Mouse (Mus musculus) forebrain, postnatal 0 days (tissue): ENCODE results near the gene Nos3. TPM values are rescaled to one million over a fixed set of nuclear protein-coding genes. Genes with fewer than 3 reads are reported as not detected.

Experiments used
- ATAC-seq: fragments of 200-750 bp; cut with Nextera tagmentation; 2 replicates; pipeline ENCODE4 v1.8.0; 2017; ENCODE audit warnings: mild to moderate bottlenecking, moderate library complexity
- DNase-seq: peaks from one replicate; pipeline ENCODE4 v3.0.0-alpha.2; 2015
- H3K27ac ChIP-seq: fragments of 300-500 bp; sonication (generic); 2 replicates; pipeline ENCODE4 v1.5.1; 2014; ENCODE audit warnings: low read depth, mild to moderate bottlenecking, antibody characterized with exemption, low read length, moderate library complexity, mixed read lengths
- H3K27me3 ChIP-seq: fragments of 300-500 bp; sonication (generic); 2 replicates; pipeline ENCODE4 v1.6.1; 2014; ENCODE audit warnings: mild to moderate bottlenecking, low read length, mixed read lengths; ENCODE audit not compliant: insufficient read depth
- H3K36me3 ChIP-seq: fragments of 300-500 bp; sonication (generic); 2 replicates; pipeline ENCODE4 v1.6.1; 2014; ENCODE audit warnings: mild to moderate bottlenecking, moderate library complexity; ENCODE audit not compliant: insufficient read depth
- H3K4me1 ChIP-seq: fragments of 300-500 bp; sonication (generic); 2 replicates; pipeline ENCODE4 v1.6.1; 2014; ENCODE audit warnings: antibody characterized with exemption; ENCODE audit not compliant: insufficient read depth
- H3K4me2 ChIP-seq: fragments of 300-500 bp; sonication (generic); 2 replicates; pipeline ENCODE4 v1.6.1; 2014; ENCODE audit warnings: low read depth, mild to moderate bottlenecking, moderate library complexity
- H3K4me3 ChIP-seq: fragments of 300-500 bp; sonication (generic); 2 replicates; pipeline ENCODE4 v1.5.1; 2014; ENCODE audit warnings: low read depth, low read length, mixed read lengths
- H3K9ac ChIP-seq: fragments of 300-500 bp; sonication (generic); 2 replicates; pipeline ENCODE4 v1.6.1; 2014; ENCODE audit warnings: mild to moderate bottlenecking
- H3K9me3 ChIP-seq: fragments of 300-500 bp; sonication (generic); 2 replicates; pipeline ENCODE4 v1.6.1; 2016; ENCODE audit warnings: low read length
- CTCF ChIP-seq: sonication (generic); IDR thresholded peaks from 2 replicates; pipeline ENCODE4 v1.5.1; 2016; ENCODE audit warnings: antibody characterized with exemption, control low read depth, low read depth
- WGBS: fragments of 180-500 bp; shearing (Covaris S2); extraction: QIAGEN DNeasy Blood & Tissue Kit; methylation state at CpG from one replicate; pipeline ENCODE4 v1.1.7; 2014; 5-methylcytosine and 5-hydroxymethylcytosine counted together
- polyA plus RNA-seq: library from polyadenylated mRNA; unstranded; fragments of >200 nt; fragmentation: Nextera tagmentation; extraction: Ambion mirVana; gene quantifications from 2 replicates; pipeline ENCODE4 v1.2.1, GENCODE M21; 2015
- total RNA-seq: library from RNA; depleted of rRNA; stranded (reverse); fragments of >200 nt; gene quantifications from 2 replicates; pipeline ENCODE4 v1.2.3, GENCODE M21; 2014; rRNA removed

Gene Nos3
- total RNA-seq (6.1 and 8.3 TPM in 2 replicates), polyA plus RNA-seq (6.3 and 6.8 TPM in 2 replicates)

- no peak within 1 kb of the TSS for H3K4me2 ChIP-seq
- no peak within 1 kb of the TSS for H3K27ac ChIP-seq
- no peaks in the 10 kb centered on the region for H3K27me3 ChIP-seq
- 34% methylated on average over 12 of the region's 12 CpGs for WGBS
- no peaks in the 10 kb centered on the region for H3K9me3 ChIP-seq
- no peak within 1 kb of the TSS for H3K4me3 ChIP-seq
- no peaks in the 10 kb centered on the region for H3K4me1 ChIP-seq
- no peak within 1 kb of the TSS for H3K9ac ChIP-seq
- no peak for TF ChIP-seq CTCF
- no peak for ATAC-seq
- no peaks in the 10 kb centered on the region for H3K36me3 ChIP-seq
- DNase-seq = no peak
These were observed at the start of gene Nos3 for GRCm38 (mm10) chr5:24364508-24364907. Gene Nos3 (plus strand): TSS chr5:24364810.

GRCm38 (mm10) chr5:24319776-24320466 is 44.7 kb upstream of the Nos3 start:
- no peak for TF ChIP-seq CTCF
- Histone ChIP-seq H3K9ac (no peak overlapping the region), H3K36me3 (peaks cover 20% of the 10 kb centered on the region), H3K4me2 (no peak overlapping the region), H3K4me1 (no peaks in the 10 kb centered on the region), H3K27ac (no peak overlapping the region), H3K27me3 (no peaks in the 10 kb centered on the region), H3K9me3 (no peaks in the 10 kb centered on the region), H3K4me3 (no peak overlapping the region)
- 15% methylated on average over 13 of the region's 13 CpGs for WGBS
- ATAC-seq = no peak
- DNase-seq = no peak

- TF ChIP-seq CTCF = no peak
- DNase-seq = no peak
- Histone ChIP-seq H3K36me3 (peaks cover 25% of the 10 kb centered on the region), H3K9ac (no peak overlapping the region), H3K4me1 (no peaks in the 10 kb centered on the region), H3K9me3 (no peaks in the 10 kb centered on the region), H3K4me3 (no peak overlapping the region), H3K4me2 (no peak overlapping the region), H3K27me3 (no peaks in the 10 kb centered on the region), H3K27ac (no peak overlapping the region)
- WGBS = 25% methylated on average over 6 of the region's 6 CpGs
- no peak for ATAC-seq
These were observed 44.2 kb upstream of the Nos3 start for GRCm38 (mm10) chr5:24320467-24320813.

- WGBS = 49% methylated on average over 5 of the region's 5 CpGs
- H3K4me3 ChIP-seq = no peak overlapping the region
- H3K4me1 ChIP-seq = no peaks in the 10 kb centered on the region
- TF ChIP-seq CTCF = no peak
- ATAC-seq (no peak), DNase-seq (no peak)
- H3K27me3 ChIP-seq = no peaks in the 10 kb centered on the region
- no peak overlapping the region for H3K27ac ChIP-seq
- H3K9ac ChIP-seq = no peak overlapping the region
- peaks cover 28% of the 10 kb centered on the region for H3K36me3 ChIP-seq
- H3K9me3 ChIP-seq = no peaks in the 10 kb centered on the region
- H3K4me2 ChIP-seq = no peak overlapping the region
These were observed 43.7 kb upstream of the Nos3 start for GRCm38 (mm10) chr5:24320894-24321293.

DNA sequence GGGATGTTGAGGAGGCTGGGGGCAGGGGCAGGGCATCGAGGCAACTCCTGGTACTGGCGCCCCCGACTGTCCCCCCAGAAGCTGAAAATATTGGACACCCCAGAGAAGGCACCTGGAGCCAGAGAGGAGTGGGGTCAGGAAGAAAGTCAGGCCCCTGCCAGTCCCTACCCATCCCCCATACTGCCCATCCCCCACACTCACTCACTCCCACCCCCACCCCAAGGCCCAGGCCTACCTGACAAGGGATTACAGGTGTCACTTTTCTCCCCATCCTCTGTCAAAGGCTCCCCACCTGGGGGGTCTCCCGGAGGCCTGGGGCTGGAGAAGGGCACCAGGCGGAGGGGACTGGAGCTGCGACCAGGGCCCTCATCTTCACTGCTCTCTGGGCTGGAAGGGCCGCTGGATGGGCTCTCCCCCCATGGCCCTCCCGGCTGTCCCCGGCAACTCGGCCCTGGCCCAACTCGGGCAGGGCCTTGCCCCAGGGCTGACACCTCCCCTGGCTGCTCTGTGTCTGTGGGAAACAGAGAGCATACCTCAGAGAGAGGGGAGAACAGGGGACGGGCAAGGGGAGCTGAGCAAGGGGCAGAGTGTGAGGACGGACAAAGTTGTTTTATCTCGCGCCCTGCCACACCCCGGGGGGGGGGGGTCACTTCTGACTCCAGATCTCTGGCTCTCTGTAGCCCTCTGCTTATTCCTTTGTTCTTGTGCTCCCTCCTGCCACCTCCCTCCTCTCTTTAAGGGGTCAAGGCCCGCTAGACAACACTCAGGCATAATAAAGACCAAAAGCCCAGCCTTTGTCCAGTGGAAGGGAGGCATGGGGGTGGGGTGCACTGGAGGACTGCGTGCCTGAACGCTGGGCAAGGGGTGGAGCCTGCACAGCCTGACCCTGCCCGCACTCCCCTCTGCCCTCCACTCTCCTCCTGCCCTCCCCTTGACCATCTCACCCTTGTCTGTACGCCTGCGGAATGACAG is 42.6 kb upstream of the Nos3 start:
- Histone ChIP-seq H3K4me1 (no peaks in the 10 kb centered on the region), H3K4me2 (no peak overlapping the region), H3K27ac (no peak overlapping the region), H3K9ac (no peak overlapping the region), H3K4me3 (no peak overlapping the region), H3K9me3 (no peaks in the 10 kb centered on the region), H3K36me3 (peaks cover 31% of the 10 kb centered on the region), H3K27me3 (no peaks in the 10 kb centered on the region)
- DNase-seq (no peak), ATAC-seq (peak; percentile 26; the same call in 1 of the 2 replicates)
- 16% methylated on average over 22 of the region's 22 CpGs for WGBS
- no peak for TF ChIP-seq CTCF

DNA sequence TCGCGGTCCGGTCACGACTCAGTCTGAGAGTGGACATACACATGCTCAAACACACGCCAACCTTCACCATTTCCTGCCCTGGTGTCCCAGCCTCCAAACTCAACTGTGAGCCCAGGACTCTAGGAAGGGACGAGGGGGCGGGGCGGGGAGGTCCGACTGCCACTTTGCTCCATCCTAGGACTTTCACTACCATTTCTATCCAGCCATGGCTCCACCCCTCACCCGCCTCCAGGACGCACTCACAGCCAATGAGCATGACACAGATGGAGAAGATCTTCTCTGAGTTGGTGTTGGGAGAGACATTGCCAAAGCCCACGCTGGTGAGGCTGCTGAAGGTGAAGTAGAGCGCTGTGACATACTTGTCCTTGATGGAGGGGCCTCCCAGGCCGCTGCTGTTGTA is 39.4 kb upstream of the Nos3 start:
- Histone ChIP-seq H3K36me3 (peaks cover 26% of the 10 kb centered on the region), H3K27ac (no peak overlapping the region), H3K4me2 (no peak overlapping the region), H3K4me1 (peaks cover 7% of the 10 kb centered on the region; the same call in 1 of the 2 replicates), H3K9ac (no peak overlapping the region), H3K4me3 (no peak overlapping the region), H3K9me3 (no peaks in the 10 kb centered on the region), H3K27me3 (no peaks in the 10 kb centered on the region)
- TF ChIP-seq CTCF = no peak
- ATAC-seq (no peak), DNase-seq (no peak)
- 60% methylated on average over 14 of the region's 14 CpGs for WGBS
